Mouse (Mus musculus) ovary, postnatal 14 days (tissue): ENCODE data around the gene Gm8094.
"Not testable (repeated sequence)": the region's sequence is repeated elsewhere in the genome, so short reads cannot be mapped to it uniquely, and the experiment has no call there.

Experiments
- DNase-seq: peaks from one replicate; pipeline ENCODE4 v3.0.0; 2022; ENCODE audit warnings: low spot score

Gm8094 gene

DNA sequence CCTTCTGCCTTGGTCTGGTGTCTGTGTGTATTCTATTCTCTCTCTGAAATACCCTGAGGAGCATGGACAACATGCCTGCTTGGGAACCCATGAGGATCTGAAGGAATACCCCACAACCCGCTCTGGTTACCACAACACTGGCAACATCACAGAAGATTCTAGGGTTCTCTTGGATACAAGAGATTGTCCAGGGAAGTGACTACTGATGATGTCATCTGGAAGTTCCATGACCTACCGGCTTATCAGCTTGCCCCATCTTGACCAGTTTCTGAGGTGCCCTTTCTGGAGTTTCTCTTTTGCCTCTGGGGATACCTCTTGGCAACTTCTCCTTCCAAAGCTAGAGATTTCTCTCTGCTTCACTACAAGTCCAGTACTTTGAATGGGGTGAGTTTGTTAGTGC, at the start of gene Gm8094:
Gene Gm8094 (minus strand): TSS at position 101 of the 400 bp plus-strand sequence.
- DNase-seq = not testable (repeated sequence)

DNA sequence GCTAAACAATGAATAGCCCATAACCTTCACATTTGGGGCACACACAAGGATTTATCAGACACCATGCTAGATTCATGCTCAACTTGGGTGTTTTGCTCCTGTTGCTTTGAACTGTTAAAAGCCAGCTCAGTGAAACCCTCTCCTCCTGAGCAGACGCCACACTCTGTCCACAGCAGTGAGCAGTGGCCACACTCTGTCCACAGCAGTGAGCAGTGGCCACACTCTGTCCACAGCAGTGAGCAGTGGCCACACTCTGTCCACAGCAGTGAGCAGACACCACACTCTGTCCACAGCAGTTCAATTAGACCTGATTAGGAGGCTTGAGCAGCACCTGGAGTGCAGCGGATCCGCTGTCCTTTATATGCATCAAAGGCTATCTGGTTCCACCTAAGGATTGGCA, 43.2 kb upstream of the Gm8094 start:
- not testable (repeated sequence) for DNase-seq

GRCm38 (mm10) chr14:43100301-43100700, 23.9 kb upstream of the Gm8094 start, which contains the start of gene Gm8104:
TSS of gene Gm8104 (plus strand) at chr14:43100601.
- DNase-seq = not testable (repeated sequence)

DNA sequence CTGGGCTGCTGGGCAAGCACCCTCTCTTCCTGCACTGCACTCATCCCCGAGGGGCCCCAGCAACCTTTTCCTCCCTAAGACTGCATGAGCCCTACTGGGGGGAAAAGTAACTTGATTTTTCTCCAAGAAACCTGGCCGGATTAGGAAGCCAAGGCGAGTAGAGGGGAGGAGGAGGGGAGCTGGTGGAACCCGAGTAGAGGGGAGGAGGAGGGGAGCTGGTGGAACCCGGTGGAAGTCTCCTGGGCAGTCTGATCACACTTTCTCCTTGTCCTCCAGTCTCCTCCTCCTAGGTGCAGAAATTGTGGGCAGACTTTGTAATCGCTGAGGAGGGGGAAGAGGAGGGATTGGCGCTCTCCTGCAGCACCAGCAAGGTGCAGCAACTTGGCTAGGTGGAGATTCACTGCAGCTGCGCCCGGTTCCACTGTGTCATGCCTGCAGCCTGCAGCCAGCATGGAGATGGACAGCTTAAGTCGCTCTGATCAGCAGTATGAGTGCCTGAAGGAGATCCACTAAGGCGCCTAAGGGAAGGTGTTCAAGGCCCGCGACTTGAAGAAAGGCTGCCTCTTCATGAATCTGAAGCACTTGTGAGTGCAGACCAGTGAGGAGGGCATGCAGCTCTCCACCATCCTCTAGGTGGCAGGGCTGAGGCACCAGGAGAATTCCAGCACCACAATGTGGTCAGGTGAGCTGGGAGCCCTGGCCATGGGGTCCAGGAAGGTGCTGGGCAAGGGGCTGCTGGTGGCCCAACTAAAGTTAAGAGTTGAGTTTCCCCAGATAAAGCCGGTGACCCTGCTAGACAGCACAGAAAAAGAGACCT, 12.9 kb upstream of the Gm8094 start:
- DNase-seq = not testable (repeated sequence)

- not testable (repeated sequence) for DNase-seq
Measured at GRCm38 (mm10) chr14:43084936-43085730, 8.7 kb upstream of the Gm8094 start.

DNA sequence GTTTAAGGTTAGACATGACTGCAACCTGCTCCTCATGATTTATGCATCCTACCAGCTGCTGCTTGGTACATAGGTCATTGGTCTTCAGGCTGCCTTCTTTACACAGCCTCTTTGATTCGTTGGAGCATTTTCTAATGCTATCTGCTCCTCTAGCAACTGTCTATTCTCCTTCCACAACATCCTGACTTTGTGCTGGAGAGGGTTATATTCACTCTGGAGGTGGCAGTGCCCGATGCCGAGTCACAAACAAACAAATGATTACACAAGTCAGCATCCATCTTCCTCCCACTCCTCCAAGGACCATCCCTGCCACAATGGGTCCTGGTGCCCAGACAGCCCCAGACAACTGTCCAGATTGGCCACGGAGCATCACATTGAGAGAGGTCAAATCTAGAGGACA, 16.3 kb downstream of the Gm8094 start:
- DNase-seq = not testable (repeated sequence)

- not testable (repeated sequence) for DNase-seq
Measured at GRCm38 (mm10) chr14:43058063-43058462, 18.4 kb downstream of the Gm8094 start.
